Mouse (Mus musculus) embryo, embryonic 11 days (tissue): ENCODE measurements around the gene Efcab11.

Experiments used
- DNase-seq: peaks from one replicate; pipeline ENCODE4 v3.0.0-alpha.2; 2015

The Efcab11 gene

GRCm38 (mm10) chr12:99884269-99885261 lies at the start of gene Efcab11, which contains the start of gene Tdp1:
Gene Efcab11 (minus strand): TSS chr12:99884439.
Gene Tdp1 (plus strand): TSS chr12:99884517.
- DNase-seq, result peak; percentile 98

DNA sequence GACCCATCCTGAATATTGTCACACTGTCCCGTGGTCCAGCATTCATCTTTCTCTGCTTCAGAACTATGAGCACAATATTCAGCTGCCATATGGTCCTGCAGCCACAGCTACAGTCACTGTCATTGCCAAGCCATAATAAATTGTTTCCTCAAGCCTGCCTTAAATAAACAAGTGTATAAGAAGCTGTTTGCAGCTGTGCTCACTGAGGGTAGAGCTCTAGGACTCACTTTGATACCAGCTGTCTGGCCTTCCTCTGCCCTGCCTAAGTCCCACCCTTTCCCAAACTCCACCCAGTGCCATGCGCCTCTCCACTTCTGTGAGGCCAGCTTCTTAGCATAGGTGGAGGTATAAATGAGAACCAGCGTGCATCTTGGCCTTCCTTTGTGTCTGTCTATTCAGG lies 49.4 kb upstream of the Efcab11 start:
- DNase-seq, result no peak

- DNase-seq, result no peak
Observed at GRCm38 (mm10) chr12:99932245-99932644, 48.0 kb upstream of the Efcab11 start.

GRCm38 (mm10) chr12:99929160-99929559 lies 44.9 kb upstream of the Efcab11 start:
- DNase-seq, result no peak

DNA sequence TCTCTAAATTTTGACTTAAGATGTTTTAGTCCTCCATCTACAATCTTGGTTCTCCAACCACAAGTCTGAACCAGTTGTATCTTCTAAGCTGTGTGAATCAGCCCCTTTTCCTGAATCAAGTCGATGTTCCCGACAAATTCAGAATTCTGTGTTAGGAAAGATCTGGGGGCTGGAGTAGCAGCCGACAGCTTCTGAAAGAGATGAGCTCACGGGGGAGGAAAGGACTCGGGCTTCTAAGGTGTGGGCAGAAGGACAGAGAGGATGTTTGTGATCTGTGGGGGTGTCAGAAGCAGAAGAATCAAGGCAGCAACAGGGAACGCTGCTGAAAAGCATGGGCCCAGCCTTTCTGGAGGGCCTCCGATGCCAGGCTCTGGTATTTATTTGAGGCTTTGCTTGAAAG lies 44.1 kb upstream of the Efcab11 start:
- no peak for DNase-seq

DNA sequence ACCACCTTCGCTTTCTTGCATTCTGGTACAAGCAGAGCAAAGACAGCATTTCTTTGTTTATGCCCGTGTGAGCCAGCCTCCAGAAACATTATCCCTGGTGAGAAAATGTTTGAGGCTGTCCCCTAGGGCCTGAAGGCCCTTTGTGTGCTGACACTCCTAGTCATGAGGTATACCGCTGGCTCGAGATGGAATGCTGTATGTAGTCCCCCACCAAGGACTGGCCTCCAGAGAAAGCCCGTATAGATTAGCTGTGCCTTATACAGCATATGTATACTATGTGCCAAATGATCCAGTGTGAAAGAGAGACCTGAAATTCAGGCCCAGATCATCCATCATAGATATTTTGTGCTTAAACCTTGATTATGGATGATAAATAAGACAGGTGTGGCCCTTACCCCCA lies 39.5 kb upstream of the Efcab11 start:
- no peak for DNase-seq

DNA sequence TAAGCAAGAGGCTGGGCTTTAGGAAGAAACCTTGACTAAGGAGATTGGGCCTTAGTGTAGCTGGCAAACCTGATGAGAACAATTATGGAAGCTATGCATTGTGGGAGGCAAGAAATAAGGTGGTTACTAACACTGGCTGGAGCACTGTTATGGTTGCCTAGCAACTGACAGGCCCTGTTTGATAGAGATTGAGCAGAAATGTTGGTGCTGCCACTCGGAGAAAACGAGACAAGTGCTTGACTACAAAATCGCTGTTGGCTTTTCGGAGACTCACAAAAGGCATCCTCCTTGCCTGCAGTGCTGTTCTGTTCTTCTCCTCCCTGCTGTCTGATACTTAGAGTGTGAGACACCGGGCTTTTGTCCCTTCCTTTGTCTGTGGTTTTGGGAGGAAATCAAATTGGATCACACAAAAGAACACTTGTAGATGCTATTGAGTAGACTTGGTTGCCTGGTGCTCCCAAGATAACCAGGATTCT lies 38.9 kb upstream of the Efcab11 start:
- peak; percentile 52 for DNase-seq

DNA sequence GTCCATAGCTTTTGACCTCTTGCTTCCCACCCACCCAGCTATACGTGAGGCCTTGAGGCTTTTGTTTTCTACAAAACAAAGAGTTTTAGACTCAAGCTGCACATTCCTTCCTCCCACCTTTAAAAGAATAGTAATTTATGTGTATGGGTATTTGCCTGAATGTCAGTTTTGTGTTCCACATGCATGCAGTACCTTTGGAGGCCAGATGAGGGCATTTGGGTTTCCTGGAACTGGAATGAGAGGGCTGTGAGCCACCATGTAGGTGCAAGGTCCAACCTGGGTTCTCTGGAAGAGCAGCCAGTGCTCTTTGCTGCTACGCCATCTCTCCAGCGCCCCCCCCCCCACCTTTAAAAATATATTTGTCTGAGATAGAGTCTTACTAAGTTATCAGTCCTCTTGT lies 36.8 kb upstream of the Efcab11 start:
- no peak for DNase-seq

DNA sequence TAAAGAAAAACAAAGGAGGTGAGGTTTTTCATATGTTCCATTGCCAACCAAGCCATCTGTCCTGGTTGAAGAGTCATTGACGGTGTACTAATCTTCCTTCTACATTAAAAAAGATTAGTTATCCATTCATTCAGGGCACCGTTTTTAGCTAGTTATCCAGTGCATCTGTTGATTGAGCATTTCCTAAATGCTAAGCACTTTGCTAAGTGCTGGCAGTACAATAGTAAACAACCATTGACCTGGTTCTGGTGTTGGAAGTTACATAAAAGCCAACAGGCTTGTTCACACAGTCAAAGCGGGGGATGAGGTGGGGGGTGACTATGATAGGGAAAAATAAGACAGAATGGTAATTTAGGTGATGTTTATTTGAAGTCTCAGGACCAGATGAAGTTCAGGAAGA lies 35.4 kb upstream of the Efcab11 start:
- DNase-seq, result no peak

DNA sequence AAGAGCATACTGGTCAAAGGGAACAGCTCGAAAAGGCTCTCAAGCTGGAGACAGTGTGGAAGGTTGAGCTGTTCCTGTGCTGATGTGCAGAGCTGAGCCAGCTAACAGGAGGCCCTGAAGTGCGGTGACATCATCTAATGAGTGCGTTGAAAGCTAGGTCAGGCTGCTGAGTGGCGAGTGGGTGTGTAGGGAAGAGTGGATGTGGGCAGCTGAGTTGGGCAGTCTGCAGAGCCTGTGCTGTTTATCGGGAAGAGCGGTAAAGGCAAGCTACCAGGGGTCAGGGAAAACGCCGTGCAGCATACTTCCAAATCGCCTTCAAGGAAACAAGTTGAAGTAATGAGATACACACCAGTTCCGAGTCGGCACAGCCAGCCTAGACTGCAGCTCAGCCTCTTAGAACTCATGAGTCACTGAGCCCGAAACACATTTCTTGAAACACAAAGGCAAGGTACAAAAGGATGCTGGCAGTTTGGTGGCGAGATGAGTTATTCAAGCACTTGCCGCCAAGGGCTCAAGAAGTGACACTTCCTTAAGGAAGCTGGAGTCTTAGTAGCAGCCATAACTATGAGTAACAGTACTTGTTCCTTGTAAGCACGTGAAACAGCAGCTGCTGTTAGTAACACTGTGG lies 33.7 kb upstream of the Efcab11 start:
- no peak for DNase-seq

DNA sequence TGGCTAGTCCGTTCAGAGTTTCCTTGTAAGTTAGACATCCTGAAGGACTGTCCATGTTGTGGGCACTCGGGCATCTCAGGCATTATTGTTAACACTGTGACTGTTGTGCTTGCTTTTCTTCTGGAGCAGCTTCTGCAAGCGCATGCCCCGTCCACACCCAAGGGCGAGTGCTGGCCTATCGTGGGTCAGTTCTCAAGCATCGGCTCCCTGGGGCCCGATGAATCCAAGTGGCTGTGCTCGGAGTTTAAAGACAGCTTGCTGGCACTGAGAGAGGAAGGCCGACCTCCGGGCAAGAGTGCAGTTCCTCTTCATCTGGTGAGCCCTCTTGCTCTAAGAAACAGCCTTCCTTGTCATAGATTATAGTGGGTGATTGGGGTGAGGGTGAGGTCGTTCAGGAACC lies 27.2 kb upstream of the Efcab11 start:
- no peak for DNase-seq

- DNase-seq, result no peak
Observed at GRCm38 (mm10) chr12:99904537-99904936, 20.3 kb upstream of the Efcab11 start.

DNA sequence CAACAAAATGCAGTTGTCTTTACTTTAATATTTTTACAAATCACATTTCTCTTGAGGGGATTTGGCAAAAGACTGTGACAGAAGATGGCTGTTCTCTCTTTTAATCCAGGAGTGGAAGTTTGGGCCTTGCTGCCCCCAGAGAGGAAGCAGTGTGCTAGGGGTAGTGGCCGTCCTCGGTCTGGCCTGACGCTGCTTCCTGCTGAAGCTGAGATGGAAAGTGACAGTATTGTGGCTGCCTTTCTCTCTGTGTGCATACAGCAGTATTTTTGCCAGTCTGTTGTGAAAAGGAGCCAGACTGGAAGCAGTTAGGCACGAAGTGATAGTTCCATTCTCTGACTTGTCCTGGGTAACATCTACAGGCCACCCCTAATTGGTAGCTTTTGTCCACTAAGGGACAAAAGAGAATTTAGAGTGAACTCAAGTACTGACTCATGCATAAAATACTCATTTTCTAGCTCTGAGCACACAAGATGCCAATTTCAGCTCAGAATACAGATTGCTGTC lies 18.7 kb upstream of the Efcab11 start:
- no peak for DNase-seq

- no peak for DNase-seq
Observed at GRCm38 (mm10) chr12:99901973-99902866, 18.0 kb upstream of the Efcab11 start.

DNA sequence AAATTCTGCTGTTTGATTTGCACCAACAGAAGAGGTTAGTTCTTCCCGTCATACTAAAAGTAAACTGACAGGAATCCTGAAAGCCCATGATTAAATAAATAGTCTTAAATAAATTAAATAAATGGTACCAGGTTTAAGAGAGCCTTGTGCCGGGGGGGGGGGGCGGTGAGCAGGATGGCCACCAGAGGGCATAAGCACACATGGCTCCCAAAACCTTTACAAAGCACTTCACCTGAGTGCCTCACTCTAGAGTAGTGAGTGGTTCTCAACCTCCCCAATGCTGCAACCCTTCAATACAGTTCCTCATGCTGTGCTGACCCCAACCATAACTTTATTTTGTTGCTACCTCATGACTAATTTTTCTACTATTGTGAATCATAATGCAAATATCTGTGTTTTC lies 15.8 kb upstream of the Efcab11 start:
- DNase-seq, result peak; percentile 26

- DNase-seq, result no peak
Observed at GRCm38 (mm10) chr12:99898248-99898870, 14.1 kb upstream of the Efcab11 start.

DNA sequence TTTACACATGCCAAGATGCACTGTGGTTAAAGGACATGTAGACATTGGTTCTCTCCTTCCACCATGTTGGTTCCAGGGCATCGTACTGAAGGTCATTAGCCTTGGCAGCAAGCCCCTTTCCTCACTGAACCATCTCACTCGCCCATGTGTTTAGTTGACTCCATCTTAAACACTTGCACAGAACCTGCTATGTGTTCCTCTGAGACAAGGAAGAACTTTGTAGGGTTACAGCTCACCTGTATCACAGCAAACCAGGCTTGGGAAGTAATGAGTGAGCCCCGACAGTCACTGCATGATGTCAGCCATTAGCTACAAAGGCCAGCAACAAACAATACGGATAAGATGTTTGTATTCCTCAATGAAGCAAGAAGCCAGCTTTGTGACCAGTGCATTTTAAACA lies 13.6 kb upstream of the Efcab11 start:
- DNase-seq, result no peak

DNA sequence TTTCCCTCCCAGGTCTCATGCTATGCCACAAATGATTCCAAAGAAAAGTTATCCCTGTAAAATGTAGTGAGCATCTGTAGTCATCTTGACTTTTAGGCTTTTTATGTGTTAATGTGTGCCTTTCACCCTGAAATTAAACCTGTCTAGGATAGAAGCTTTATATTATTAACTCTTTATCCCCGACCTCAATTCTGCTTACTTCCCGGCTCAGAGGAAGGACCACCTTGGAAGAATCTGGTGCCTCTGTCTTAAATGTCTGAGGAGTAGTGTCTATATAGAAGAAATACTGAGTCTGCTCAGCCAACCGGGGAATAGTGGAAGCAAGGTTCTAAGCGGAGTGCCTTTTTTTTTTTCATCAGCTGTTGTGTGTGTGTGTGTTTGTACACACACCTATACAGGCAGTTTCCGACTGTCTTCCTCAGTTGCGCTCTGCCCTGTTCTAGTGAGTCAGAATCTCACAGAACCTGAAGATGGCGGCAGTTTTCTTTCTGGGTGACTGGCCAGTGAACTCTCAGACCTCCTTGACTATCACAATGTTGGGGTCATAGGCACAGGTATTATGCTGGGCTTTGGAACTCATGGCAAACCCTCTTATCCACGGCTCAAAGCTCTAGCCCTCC lies 1.2 kb upstream of the Efcab11 start:
- DNase-seq, result peak; percentile 13

DNA sequence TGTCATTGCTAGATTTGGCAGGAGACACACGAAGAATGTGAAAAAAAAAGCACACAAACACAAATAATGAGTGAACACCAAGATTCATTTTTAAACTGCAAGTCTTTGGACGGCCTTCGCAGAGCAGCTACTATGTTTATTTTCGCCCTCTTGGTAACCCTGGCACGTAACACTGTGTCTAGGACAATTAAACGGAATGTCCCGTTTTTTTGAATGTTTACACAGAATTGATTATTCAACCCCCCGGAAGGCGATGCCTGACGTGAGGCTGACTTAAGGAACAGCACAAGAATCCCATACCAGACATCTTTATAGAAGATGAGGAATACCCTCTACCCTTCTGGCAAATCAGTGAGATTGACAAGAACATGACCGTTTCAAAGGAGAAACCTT lies 530 bp downstream of the Efcab11 start:
- peak; percentile 52 for DNase-seq

DNA sequence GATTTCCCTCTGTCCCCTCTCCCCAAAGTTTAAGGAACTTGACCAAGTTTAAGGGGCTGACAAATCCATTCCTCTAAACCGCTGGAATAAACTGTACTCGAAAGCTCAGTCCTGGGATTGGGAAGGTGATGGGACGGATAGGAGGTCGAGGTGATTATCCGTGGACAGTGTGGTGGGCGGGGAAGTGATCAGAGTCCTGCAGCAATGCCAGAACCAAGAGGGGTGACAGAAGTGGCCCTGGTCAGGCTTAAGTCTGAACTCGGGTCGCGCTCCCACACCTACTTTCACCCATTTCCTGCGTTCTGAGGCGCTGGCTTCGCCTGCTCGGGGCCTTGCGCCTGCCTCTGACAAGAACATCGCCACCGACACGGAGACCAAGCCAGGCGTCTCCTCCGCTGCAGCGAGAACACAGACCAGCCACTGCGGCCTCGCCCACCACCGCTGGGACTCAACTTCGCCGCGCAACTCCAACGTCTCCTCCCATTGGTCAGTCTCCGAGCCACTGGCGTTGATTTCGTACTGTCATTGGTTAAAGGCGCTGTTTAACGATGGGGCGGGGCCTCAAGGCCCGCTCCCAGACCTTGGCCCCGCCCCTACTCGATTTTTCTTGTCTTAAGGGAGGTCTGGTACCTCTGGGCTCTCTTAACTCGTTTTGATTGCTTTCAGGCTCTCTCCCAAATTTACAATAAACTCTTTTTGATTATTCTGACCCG lies 1.1 kb downstream of the Efcab11 start:
- DNase-seq, result peak; percentile 99

DNA sequence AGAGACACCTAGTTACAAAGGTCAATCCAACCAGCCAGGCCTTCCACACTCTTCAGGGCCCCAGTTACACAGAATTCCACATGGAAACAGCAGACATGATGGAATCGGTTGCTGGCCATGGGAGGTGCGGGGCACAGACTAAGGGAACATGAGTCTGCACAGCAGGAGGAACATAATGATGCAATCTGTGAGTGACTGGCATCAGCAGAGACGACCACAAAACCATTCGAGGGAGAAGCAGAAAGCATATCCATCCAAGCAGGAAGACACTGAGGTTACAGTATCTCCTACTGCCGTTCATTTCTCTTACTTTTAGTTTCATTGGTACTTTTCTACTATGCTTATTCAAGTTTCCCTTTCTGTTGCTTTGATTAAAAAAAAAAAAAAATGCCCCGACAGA lies 9.6 kb downstream of the Efcab11 start:
- no peak for DNase-seq
